Mouse (Mus musculus): Measurements from ENCODE around the gene Ppp2r3a.

GRCm38 (mm10) chr9:101243711-101244110, 7.9 kb downstream of the Ppp2r3a start:
- no peak for TF ChIP-seq CTCF (IDR thresholded peaks at IDR 0.05; ENCODE audit: low read depth)
- TF ChIP-seq EP300 (IDR thresholded peaks at IDR 0.05; ENCODE audit: low read depth) = no peak
